Mouse (Mus musculus) brain, embryonic 18.5 days (tissue): ENCODE data around the gene Efna3.

ENCODE experiments used
- DNase-seq: peaks from one replicate; pipeline ENCODE4 v3.0.0-alpha.2; 2012; ENCODE audit warnings: low read depth, low spot score

The Efna3 gene

DNA sequence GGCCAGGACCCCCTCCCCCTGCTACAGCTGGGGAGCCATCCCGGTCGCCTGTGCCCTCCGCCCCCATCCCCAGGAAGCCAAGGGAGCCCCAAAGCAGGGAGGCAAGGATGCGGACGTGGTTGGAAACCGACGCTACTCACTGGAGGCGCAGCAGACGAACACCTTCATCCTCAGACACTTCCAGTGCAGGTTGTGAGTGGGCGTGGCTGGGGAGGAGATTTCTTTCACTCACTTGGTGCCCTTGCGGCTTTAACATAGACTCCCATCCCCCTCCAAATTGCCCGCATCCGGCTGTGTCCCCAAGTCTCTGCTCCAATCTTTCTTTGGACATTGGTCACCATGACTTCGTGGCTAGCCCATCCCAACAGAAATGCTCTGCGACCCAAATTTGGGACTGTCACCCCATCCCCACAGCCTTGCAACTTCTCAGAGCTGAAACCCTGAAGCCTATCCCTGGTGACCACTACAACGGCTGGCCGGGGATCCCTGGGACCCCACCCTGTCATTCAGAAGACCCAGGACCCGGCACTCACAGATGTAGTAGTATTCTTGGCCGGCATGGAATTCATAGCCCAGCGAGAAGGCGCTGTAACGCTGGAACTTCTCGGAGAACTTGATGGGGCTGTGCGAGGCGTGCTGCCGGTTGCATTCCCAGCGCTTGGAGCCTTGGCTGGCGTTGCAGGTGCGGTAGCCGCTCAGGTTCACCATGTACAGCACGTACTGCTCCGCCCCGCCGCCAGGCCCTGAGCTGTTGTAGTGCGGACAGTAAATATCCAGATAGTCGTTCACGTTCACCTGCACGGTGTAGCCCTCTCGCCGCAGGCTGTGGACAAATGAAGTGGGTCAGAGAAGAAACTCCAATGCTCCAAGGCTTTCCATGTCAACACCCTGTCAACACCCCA is 6.6 kb downstream of the Efna3 start:
- DNase-seq, result no peak

DNA sequence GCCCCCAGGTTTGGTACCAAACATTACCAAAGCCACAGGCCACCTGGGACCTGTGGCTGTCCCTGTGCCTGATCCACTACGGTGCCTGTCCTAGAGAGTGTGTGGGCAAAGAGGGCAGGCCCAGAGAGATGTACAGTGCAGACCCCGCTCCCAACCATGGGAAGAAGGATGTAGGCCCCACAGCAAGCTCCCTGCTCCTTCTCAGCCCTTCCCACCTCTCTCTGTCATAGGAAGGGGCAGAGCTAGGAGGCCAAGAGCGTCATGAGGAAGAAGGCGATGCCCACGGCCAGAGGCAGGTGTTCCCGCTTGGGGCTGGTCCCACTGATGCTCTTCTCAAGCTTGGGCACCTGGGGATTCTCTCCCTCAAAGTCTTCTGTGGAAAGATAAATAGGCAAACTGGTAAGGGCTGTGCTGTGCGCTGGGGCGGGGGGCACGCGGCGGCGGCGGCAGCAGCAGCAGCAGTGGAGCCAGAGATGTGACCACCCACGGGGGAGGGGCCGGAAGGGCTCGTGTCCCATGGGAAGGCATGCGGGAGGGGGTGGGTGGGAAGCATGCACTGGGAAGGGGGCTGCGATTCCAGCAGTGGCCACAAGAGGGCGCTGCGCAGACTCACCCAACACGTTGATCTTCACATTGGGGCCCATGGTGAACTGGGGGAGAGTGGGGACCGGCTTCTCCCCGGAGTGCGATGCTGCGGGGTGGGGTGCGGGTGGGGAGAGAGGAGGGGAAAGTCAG is 7.4 kb downstream of the Efna3 start:
- DNase-seq, result no peak

DNA sequence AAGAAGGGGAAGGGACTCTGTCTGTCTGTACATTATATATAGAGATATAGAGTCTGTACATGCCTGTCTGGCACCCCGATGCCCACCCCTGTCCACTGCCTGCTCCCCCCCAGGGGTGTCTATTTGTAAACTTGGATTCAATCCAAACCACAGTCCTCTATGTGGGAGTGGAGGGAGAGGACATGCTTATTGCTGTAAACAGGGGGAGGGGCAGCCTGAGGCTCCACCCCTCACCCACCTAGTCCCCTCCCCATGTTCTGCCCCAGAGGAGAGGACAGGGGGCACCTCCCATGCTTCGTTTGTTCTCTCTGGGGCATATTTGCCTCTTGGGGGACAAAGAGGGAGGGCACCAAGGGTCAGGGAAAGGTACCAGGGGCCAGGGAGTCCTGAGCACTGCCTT is 8.0 kb downstream of the Efna3 start:
- no peak for DNase-seq

DNA sequence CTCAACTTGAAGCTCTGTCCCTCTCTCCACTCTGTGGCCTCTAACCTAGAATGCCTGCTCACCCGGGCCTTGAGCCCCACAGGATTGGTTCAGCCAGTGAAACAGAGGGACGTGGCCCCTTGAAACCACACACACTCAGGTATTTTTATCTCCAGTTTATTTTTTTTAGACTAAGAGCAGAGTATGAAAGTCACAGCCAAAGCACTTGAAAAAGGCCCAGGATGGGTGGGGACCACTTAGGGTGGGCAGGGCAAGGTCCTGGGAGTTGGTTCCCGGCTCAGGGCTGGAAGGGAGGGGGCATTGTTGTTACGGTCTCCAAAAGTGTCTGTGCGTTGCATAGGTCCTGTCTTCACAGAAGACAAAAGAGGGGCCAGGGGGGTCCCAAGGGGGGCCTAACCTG is 8.4 kb downstream of the Efna3 start:
- no peak for DNase-seq

DNA sequence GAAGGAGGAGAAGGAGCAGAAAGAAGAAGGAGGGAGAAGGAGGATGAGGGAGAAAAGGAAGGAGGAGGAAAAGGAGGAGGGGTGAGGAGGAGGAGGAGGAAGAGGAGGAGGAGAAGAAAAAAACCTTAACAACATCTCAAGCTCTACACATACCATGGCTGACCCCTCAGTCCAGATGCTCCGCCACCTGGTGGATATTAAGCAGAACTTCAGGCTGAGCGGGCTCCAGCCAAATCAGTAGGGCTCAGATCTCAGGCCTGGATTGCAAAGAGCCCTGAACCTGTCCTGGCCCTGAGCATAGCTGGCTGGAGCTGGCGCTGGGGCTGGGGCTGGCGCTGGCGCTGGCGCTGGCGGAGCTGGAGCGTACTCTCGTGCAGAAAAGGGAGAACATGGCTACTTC is 14.7 kb downstream of the Efna3 start:
- DNase-seq, result no peak

DNA sequence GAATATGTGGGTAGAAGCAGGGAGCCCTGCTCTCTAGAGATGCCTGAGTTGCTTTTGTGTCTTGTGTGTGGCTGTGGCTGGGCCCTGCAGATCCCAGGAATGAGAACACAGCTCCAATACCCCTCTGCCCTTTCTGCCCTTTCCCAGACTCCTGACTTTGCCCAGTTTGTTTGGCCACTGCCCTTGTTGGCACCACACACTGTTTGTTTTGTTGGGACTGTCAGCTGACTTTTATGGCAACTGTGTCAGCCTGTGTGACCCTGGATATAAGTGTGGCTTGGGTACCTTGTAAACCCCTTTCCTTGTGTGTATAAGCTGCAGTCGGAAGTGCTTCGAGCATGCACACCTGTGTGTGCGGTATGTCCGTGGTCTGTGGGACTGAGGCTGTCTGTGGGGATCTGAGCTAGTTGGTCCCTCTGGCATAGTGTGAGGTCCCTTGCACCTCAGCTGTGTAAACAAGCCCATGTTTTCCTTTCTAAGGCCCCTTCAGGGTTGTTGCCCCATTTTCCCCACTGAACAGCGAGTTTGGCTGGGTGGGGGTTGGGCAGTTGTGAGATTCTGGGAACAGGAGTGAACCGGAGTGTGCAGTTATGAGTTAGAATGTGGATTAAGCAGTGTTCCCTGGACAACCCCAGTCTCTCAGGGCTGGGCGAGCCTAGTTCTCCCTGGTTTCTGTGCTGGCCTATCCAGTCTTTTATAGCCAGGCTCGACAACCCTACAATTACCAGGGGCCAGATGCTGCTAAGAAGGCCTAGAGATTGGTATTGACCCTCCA is 17.0 kb downstream of the Efna3 start:
- no peak for DNase-seq

DNA sequence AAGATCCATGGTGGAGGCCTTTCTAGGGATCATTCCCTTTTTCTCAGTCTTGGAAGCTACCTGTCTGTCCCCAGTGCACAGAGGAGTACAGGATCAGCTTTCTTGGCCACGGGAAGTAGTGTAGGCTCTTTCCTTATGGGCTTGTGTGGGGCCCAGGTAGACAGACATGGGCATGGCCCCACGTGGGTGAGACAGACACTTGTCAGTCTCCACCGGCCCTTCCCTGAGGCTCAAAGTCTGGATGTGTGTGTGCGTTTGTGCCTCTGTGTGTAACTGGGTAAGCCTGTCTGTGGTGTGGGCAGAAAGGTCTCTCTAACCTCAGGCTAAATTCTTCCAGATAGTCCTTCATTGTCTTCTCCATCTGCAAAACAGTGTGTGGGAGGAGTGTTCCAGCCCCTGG is 17.7 kb downstream of the Efna3 start:
- DNase-seq, result no peak

DNA sequence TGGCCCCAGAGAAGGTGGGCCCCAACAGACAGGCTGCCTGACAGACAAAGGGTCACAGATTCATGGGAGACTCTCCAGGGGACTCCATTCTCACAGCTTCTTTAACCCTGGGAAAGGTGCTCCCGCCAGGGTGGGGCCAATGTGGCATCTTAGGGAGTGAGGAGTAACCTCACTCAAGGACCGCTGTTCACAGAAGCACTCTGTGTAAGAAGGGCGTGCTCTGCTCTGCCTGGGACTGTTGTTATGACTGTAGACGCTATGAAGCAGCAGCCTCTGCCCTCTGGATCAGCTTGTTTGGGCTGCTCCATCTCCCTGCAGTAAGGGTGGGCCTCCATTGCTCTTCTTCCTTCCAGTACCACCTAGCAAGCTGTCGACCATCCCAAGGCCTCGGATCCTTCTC is 18.3 kb downstream of the Efna3 start:
- DNase-seq, result no peak

DNA sequence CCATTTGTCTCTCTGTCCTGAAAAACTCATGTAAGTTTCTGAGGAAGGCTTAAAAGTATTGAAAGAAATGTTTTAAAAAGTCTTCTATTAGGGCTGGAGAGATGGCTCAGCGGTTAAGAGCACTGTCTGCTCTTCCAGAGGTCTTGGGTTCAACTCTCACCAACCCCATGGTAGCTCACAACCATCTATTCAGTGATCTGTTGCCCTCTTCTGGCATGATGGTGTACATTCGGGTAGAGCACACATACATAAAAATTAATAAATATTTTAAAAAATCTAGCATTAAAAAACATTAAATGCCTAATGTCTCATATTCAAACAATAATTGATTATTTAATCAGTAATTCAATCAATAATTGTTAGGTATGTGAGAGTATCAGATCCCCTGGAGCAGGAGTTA is 22.3 kb downstream of the Efna3 start:
- DNase-seq, result no peak

DNA sequence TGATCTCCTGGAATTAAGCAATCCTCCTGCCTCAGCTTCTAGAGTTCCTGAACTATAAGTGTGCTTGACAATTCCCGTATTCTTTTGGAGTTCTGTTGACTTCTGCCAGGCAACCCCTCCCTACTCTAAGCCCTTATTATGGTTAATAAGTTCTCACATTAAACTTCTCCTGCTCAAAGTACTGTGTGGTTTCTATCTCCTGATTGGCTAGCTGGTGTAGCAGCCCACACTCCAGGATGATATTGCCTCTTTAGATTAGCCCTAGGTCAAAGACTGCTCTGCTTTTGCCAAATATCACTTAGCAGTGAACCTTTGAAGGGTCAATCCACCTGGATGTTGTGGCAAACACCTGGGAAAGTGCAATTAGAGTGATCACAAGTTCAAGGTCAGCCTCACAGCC is 22.7 kb downstream of the Efna3 start:
- DNase-seq, result no peak

DNA sequence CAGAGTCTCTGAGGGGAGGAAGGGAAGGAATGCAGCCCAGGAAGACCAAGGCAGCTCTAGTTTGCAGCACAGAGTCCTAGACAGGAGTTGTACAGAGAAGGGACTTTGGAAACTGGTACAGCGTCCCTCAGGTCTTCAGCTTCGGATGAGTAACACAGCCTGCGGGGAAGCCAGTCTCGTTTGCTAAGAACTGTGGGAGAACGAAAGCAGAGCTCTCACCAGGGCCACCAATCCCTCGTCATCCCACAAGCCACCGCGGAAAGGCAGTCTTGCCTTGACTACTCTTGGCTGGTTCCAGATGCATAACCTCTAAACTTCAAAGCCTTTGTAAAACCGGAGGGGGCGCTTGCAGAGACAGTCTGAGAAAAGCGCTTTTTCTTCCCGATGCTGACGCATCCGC is 23.3 kb downstream of the Efna3 start:
- DNase-seq, result no peak

DNA sequence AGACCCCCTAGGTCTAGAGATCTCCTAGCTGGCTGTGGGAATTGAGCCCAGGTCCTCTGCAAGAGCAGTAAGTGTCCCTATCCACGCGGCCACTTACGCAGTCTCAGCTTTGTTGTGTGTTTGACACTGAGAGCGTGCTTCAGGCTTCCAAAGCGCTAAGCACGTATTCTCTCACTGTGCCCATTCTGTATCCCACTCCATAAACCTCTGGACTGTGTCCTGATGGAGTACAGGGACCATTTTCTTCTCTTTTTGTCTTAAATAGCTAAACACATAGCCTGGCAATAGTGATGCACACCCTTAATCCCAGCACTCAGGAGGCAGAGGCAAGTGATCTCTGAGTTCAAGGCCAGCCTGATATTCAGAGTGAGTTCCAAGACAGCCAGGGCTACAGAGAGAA is 23.9 kb downstream of the Efna3 start:
- no peak for DNase-seq

DNA sequence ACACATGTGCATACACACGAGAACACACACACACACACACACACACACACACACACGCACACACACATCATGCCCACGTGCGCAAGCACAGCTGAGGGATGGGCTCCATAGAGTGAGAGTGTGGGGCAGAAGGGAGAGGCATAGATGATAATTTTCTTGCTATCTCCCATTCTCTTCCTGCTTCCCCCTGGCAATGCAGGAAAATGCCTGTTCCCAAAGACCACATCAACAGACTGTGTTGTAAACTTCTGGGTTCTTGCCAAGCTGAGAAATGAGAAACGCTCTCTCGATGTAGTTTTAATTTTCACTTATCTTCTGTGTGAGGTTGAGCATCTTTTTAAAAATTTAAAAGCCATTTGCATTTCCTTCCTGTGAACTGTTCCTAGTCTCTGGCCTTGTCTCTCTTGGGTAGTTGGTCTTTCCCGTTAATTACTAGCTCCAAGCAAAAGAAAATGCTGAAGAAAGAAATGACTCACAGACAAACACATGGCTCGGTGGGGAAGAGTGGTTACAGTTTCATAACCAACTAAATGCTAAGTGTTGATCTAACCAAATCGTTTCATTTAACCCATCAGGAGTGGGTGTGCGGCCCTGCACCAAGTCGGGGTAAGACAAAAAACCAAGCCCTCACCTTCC is 25.9 kb downstream of the Efna3 start:
- DNase-seq, result no peak

DNA sequence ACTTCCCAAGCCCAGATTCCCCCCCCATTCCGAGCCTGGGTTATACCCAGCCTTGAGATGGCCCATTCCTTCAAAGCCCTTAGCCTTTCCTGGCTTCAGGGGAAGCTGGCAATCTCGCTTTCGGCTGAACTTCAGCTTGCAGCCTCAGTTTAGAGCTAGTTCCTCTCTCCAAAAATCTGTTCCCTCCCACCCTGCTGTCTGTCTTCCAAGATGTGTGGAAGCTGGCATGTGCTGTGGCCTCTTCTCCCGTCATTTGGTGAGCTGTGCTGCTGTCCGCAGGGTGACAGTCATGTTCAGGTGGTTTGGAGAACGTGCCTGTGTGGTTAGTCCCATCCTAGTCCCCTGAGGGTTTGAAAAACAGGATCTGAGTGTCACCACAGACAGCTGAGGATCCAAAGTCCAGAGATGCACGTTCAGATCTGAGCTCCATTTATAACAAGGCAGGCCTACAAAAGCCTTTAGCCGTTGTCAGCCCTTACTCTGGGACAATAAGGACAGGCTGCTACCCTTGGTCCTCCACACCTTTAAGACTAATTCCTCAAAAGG is 27.0 kb downstream of the Efna3 start:
- no peak for DNase-seq

DNA sequence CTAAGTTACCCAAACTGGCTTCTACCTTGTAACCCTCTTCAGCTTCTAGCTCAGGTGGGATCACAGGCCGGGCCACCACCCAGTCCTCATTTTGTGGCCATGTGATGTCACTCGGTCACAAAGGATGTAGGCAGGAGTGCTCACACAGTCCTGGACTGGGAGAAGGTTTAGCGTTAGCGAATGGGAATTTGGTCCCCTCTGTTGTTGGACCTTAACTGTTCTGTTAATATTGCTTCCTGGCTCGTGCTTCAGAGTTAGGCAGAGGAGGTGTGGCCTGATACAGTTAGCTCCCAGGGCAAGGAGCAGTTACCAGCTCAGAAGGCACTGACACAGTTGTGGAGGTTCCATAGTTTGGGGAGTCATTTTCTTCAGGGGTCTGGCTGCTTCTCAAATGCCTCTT is 28.6 kb downstream of the Efna3 start:
- no peak for DNase-seq

DNA sequence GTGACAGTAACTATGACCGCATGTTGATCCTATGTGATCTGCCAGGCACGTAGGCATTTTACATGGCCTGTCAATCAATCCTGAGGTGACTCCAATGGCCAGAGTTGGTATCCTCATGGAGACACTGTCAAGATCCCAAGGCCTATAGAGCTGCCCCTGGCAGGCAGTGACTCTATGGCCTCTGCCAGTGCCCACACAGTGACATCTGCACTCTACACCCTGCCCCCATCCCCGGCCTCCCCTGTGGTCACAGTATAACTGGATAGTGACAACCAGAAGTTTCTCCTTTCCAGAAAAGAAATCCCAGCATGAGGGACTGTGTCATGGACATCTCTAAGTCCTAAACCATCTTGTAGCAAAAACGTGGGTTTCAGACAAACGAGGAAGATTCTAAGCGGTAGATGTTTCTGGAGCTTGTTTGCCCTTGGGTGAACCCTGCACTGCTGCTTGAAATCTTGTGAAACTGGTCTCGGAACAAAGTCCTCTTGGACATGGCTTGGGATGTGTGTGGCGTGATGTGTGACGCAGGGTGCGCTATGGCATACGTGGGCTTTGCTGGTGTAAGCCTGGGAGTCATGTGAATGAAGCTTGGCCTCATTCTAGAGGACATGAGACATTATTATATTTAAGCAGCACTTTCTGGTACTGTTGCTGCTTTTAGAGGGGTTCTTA is 29.4 kb downstream of the Efna3 start:
- no peak for DNase-seq

DNA sequence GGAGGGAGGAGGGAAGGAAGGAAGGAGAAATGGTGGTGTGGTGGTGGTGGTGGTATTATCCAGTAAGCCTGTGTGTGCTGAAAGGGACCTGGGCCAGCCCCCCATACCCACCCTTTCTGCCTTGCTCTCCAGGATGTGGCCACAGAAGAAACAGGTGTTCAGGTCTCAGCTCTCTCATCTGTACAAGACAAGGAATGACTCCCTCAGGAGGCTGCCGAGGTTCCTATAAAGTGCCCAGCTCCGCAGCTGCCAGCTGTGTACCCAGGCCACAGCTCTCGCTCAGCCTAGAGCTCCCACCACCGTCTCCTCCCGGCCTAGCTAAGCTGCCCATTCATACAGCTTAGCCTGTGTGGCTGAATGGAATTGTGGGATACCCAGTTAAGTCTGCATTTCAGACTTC is 30.5 kb downstream of the Efna3 start:
- DNase-seq, result no peak

DNA sequence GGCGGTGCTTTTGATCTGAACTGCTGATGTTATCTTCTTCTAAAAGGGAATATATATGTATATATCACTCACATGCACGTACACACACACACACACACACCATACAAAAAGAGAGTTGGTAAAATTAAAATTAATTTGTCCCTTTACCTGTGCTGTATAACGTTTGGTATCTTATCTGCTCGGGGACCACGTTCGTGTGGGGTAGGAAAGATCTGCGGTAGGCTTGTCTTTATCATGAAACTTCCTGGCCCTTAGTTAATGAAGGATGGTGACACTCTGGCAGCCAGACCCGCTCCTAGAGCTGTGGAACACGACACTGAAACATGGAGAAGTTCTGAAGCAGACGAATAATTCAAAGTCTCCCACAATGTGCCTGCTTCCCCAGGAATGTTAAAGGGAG is 30.9 kb downstream of the Efna3 start:
- DNase-seq, result no peak

DNA sequence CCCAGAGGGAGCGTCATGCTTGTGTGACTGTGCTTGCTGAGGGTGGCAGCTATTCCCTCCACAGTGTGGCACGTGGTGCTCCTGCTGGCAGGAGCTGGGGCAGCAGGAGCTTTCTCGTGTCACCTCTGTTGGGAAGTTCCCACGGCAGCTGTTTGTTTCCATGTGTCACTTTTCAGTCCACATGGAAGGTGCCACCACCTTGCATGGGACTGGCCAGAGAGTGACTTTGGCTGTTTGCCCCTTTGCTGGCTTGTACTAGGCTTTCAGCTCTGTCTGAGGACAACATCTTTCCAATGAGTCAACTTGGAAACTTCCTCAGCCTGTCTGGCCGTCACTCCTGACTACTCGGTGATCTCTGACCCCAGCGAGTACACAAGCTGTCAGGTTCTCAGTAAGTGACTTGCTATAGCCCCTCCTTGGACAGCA is 34.2 kb downstream of the Efna3 start:
- no peak for DNase-seq

DNA sequence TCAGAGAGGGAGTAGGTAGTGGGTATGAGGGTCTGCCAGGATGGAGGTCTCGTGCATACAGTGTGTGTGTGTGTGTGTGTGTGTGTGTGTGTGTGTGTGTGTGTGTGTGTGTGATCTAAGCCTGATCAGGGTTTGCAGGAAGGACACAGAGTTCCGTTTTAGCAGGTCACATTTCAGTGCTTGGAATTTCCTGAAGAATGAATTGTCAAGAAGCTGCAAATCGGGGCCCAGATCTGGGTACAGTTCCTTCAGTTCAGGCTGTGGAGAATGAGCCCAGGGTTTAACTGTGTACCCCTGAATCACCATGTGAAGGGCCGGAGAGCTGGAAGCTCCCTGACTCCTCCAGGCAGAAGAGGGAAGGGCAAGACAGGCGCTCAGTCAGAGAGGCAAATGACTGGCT is 35.5 kb downstream of the Efna3 start:
- DNase-seq, result no peak

DNA sequence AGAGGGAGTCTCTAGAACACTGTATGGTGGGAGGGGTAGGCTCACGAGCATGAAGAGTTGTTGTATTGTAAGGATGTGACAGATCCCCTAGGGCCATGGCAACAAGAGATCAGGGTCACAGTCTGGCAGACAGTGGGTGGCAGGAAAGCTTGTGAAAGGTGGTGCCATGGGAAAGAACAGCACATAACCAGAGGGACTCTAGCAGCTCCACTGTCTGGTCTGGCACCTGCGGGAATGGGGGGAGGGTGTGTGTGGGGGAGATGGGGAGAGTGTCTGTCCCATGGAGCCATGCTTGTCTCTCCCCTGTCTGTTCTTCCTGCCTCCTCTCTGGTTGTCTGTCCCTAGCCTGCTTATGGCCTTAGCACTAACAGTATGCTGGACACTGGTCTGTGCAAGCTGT is 37.2 kb downstream of the Efna3 start:
- no peak for DNase-seq
